Mouse (Mus musculus) forebrain, embryonic 13.5 days (tissue): ENCODE results near the gene Thnsl2. TPM values are rescaled to one million over a fixed set of nuclear protein-coding genes. Genes with fewer than 3 reads are reported as not detected.
A peak's percentile ranks its signal among the peaks of the same experiment; 100 is the strongest.

Experiments
- ATAC-seq: fragments of 200-750 bp; cut with Nextera tagmentation; 2 replicates; pipeline ENCODE4 v1.8.0; 2017
- H3K27ac ChIP-seq: fragments of 300-500 bp; sonication (generic); 2 replicates; pipeline ENCODE4 v1.5.1; 2015; ENCODE audit warnings: inconsistent platforms, mild to moderate bottlenecking, moderate library complexity
- H3K27me3 ChIP-seq: fragments of 300-500 bp; sonication (generic); 2 replicates; pipeline ENCODE4 v1.6.1; 2015; ENCODE audit warnings: mild to moderate bottlenecking, inconsistent platforms
- H3K36me3 ChIP-seq: fragments of 300-500 bp; sonication (generic); 2 replicates; pipeline ENCODE4 v1.6.1; 2015; ENCODE audit warnings: mild to moderate bottlenecking, inconsistent platforms; ENCODE audit not compliant: poor library complexity, severe bottlenecking
- H3K4me1 ChIP-seq: fragments of 300-500 bp; sonication (generic); 2 replicates; pipeline ENCODE4 v1.6.1; 2015; ENCODE audit warnings: inconsistent platforms
- H3K4me2 ChIP-seq: fragments of 300-500 bp; sonication (generic); 2 replicates; pipeline ENCODE4 v1.6.1; 2015; ENCODE audit warnings: inconsistent platforms, mild to moderate bottlenecking, moderate library complexity
- H3K4me3 ChIP-seq: fragments of 300-500 bp; sonication (generic); 2 replicates; pipeline ENCODE4 v1.5.1; 2015; ENCODE audit warnings: mild to moderate bottlenecking, inconsistent platforms
- H3K9ac ChIP-seq: fragments of 300-500 bp; sonication (generic); 2 replicates; pipeline ENCODE4 v1.6.1; 2015; ENCODE audit warnings: mild to moderate bottlenecking, inconsistent platforms
- H3K9me3 ChIP-seq: fragments of 300-500 bp; sonication (generic); replicated peaks from 2 replicates; pipeline ENCODE4 v1.6.1; 2016; ENCODE audit warnings: inconsistent platforms
- WGBS: fragments of 180-500 bp; shearing (Covaris S2); methylation state at CpG from one replicate; pipeline ENCODE4 v1.1.7; 2015; 5-methylcytosine and 5-hydroxymethylcytosine counted together
- polyA plus RNA-seq: library from polyadenylated mRNA; unstranded; fragments of >200 nt; fragmentation: Nextera tagmentation; extraction: Ambion mirVana; gene quantifications from 2 replicates; pipeline ENCODE4 v1.2.1, GENCODE M21; 2015

Gene Thnsl2
- polyA plus RNA-seq, 1 experiment from 2014 or later, result 2.9 TPM

DNA sequence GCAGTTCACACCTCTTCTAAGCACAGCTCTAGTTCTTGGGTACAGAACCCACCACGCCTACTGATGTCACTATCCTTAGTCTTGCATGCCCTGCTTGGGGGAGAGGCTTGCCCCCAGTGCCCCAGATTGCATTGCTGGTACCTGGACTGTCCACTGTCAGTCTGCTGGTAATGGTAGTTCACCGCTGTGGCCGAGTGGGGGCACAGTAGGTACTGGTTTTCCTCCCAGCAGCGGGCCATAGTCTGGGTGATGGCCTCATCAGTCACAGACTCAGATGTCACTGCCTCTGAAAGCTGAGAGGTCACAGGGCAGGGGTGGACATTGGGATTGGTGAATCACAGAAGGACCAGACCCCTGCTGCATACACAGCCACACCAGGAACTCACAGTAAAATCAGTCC, 15.2 kb downstream of the Thnsl2 start:
- H3K27me3 ChIP-seq, result no peaks in the 10 kb centered on the region
- no peak overlapping the region for H3K4me3 ChIP-seq
- H3K4me2 ChIP-seq, result no peak overlapping the region
- no peaks in the 10 kb centered on the region for H3K4me1 ChIP-seq
- 41% methylated on average over 4 of the region's 4 CpGs for WGBS
- no peaks in the 10 kb centered on the region for H3K36me3 ChIP-seq
- no peak overlapping the region for H3K27ac ChIP-seq
- no peaks in the 10 kb centered on the region for H3K9me3 ChIP-seq
- no peak overlapping the region for H3K9ac ChIP-seq
- ATAC-seq, result no peak

DNA sequence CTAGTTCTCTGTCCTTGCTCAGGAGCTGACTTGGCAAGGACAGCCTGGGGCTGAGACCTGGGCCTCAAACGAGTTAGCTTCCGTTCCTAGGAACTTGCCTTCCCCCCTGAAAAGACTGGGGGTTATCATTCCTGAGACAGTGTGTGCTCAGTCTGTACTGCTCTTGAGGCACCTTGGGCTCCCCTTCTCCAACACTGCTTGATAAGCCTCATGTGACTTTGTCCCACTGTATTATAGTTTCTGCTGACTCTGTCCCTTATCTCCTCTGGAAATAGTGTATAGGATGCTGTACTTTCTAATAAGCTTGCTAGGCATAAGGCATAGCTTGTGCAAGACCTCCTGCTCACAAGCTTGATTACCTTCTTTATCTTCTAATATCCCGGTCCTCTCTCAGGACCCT, 17.9 kb downstream of the Thnsl2 start:
- Histone ChIP-seq H3K36me3 (no peaks in the 10 kb centered on the region), H3K9ac (no peak overlapping the region), H3K4me1 (no peaks in the 10 kb centered on the region), H3K4me2 (no peak overlapping the region), H3K4me3 (no peak overlapping the region), H3K9me3 (no peaks in the 10 kb centered on the region), H3K27me3 (no peaks in the 10 kb centered on the region), H3K27ac (no peak overlapping the region)
- no peak for ATAC-seq
- 61% methylated on average over 3 of the region's 3 CpGs for WGBS

DNA sequence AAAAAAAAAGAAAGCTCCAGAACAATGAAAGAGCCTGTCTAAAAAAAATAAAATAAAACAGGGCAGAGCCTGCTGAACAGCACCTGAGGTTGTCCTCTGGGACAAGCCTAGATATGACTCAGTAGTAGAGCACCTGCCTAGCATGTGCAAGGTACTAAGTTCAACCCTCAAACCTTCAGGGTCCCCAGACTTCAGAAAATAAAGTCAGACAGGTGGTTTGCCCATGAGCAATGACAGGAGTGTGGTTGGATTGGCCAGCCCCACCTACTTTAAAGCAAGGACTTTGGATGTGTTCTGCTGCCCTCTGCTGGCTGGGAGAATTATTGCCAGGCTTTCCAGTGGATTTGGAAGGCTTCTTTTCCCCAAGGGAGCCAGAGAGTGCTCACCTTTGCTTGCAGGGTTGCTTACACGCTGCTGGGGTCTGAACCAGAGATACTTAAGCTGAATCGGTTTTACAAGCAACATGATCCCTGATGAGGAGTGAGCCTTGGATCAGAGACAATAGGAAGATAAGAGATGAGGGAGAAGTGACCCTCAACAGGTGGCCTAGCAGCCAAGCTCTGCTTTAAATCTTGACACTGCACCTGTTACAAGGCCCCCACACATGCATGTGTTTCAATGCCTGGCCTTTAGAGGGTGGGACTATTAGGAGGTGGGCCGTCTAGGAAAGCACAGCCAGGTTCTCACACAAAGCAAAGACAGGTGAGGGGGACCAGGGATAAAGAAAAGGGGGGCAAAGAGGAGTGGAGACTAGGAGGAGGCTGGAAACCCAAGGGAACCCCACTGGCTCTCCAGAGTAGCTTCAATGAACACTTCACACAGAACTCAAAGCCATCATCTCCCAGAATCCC, 19.0 kb downstream of the Thnsl2 start:
- H3K36me3 ChIP-seq, result no peaks in the 10 kb centered on the region
- ATAC-seq, result peak; percentile 82
- H3K4me3 ChIP-seq, result no peak overlapping the region
- H3K27me3 ChIP-seq, result no peaks in the 10 kb centered on the region
- H3K4me1 ChIP-seq, result no peaks in the 10 kb centered on the region
- H3K27ac ChIP-seq, result no peak overlapping the region
- H3K9me3 ChIP-seq, result no peaks in the 10 kb centered on the region
- WGBS, result 6% methylated on average over 3 of the region's 3 CpGs
- H3K4me2 ChIP-seq, result no peak overlapping the region
- no peak overlapping the region for H3K9ac ChIP-seq

DNA sequence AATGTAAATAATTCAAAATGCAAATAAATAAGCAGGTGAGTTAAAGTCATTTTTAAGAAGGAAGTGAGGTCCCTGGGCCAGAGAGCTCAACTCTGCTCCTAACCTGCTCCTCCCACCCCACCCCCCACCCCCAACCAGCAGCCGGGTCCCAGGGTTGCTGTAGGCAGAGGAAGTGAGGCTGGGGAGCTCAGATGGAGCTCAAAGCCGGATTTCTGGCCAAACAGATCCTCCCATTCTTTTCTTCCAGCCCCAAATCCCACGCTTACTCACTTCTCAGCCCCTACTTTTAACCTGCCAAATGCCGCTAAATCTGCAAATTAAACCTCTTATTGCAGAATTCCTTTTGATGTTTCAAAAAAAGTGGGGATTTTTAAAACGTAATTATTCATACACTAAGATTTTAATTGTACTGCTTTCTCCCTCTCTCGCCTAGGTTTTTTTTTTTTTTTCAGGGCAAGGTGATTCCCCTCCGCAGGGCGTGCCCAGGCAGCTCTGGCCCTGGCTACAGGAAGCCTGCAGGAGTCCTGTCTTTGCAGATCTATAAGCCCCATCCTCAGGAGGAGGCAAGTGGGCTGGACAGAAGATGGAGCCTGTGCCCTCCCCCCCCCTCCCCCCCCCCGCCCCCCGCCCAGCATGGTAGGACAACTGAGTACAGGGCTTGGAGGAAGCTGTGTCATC, 24.5 kb downstream of the Thnsl2 start:
- H3K4me2 ChIP-seq, result no peak overlapping the region
- no peaks in the 10 kb centered on the region for H3K9me3 ChIP-seq
- H3K9ac ChIP-seq, result no peak overlapping the region
- WGBS, result 9% methylated on average over 10 of the region's 10 CpGs
- H3K27ac ChIP-seq, result no peak overlapping the region
- no peaks in the 10 kb centered on the region for H3K36me3 ChIP-seq
- no peaks in the 10 kb centered on the region for H3K4me1 ChIP-seq
- no peaks in the 10 kb centered on the region for H3K27me3 ChIP-seq
- no peak for ATAC-seq
- no peak overlapping the region for H3K4me3 ChIP-seq

DNA sequence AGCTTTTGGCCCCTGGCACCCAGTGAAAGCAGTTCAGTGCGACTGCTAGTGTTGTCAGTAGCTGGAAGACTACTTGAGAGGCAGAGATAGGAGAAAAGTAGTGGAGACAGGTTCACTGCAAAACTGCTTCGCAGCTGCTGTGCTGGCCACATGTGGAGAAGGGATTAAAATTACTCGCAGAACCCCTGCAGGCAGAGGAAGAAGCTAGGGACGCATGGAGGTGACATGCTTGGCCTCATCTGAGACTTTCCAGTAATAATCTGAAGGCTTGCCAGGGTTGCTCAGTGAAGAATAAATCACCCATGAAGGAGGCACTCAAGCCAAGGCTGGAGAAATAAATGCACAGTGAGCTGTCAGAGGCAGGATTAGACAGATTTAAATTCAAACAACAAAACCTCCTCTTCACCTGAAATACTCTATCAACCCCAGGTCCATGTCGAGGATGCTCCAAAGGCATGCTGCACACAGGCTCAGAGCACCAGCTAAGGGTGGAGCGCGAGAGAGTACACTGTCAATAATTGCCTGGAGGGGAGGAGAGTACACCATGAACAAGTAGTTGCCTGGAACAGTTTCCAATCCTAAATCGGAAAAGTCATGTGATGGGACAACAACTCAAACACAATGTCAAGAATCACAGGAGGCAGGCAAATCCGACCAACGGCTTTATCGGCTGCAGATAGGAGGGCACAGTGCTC, 32.7 kb downstream of the Thnsl2 start:
- Histone ChIP-seq H3K9me3 (no peaks in the 10 kb centered on the region), H3K4me3 (no peak overlapping the region), H3K9ac (no peak overlapping the region), H3K36me3 (no peaks in the 10 kb centered on the region), H3K4me2 (no peak overlapping the region), H3K4me1 (no peaks in the 10 kb centered on the region), H3K27ac (no peak overlapping the region), H3K27me3 (no peaks in the 10 kb centered on the region)
- 61% methylated on average over 11 of the region's 11 CpGs for WGBS
- ATAC-seq, result no peak

DNA sequence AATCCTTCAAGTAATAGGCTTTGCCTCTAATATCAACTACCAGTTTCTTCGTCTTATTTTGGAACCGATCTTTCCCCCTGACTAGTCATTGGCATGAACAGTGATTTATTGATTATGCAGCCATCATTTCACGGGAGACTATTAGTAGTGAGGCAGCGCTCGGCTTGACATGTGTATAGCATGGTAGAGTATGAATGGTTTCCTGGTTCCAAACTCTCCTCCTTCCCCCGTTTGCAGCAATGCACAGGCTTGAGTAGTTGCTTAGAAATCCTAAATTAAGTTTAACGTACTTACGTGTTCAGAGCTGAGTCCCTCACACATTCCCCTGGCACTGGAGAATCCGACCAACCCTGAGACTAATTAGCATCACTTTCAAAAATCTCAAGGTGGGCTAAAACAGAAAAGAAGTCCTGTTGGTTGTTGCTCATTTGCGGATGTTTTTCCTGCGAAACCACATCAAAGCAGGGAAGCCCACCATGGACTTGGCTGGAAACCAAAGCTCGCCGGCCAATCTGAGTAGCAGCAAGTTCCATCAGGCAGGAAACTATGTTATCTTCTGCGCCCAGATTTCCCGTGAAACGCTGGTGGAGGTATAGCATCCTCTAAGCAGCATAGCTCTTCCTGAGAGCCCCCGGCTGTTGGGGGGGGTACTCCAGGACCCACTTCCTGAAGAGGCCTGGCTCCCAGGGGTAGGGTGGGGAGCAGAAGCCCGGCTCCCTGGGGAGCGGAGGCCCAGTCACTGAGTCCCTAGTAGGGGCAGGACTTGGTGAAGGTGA, 37.9 kb downstream of the Thnsl2 start:
- H3K9me3 ChIP-seq, result no peaks in the 10 kb centered on the region
- no peaks in the 10 kb centered on the region for H3K36me3 ChIP-seq

DNA sequence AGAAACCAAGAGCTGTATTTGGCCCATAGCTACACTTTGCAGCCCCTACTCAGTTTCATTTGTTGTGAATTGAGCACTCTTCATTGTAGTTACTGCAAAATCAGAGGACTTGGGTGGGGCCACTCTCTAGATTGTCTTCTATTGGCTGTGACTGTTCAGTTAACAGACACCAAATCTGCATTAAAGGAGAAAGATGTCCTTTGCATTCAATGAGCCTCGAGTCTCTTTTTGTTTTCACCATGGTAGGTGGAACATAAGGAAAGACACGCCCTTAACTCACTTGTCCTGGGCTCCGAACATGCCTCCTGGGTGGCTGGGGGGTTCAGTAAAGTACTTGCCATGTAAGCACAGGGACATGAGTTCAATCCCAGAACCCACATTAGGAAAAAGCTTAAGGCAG, 48.1 kb downstream of the Thnsl2 start:
- WGBS, result 93% methylated on average over 3 of the region's 3 CpGs

More for the DNA sequence above, 37.9 kb downstream of the Thnsl2 start:
- Histone ChIP-seq H3K4me3 (no peak overlapping the region), H3K27ac (no peak overlapping the region), H3K9ac (no peak overlapping the region), H3K27me3 (no peaks in the 10 kb centered on the region), H3K4me2 (no peak overlapping the region), H3K4me1 (no peaks in the 10 kb centered on the region)
- ATAC-seq, result no peak
- WGBS, result 76% methylated on average over 19 of the region's 19 CpGs

DNA sequence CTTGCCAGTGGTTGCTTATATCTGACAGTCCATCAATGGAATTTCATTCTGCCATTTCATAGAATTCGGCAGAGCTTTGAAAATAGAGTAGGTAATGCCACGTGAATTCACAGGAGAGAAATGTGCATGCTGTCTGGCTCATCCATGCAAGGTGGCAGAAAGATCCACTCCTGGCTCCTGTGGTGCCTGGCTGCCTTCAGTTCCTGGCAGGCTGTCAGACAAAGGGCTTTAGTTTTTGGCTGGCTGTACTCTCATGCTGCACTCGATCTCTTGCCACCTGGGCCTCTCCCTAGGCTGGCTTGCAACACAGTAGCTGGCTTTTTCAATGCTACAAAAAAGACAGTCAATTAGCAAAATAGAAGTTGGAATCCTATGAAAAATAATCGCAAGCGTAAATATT, 49.5 kb downstream of the Thnsl2 start:
- ATAC-seq, result no peak
- no peak overlapping the region for H3K4me3 ChIP-seq
- no peak overlapping the region for H3K4me2 ChIP-seq
- H3K27ac ChIP-seq, result no peak overlapping the region
- no peaks in the 10 kb centered on the region for H3K9me3 ChIP-seq
- H3K9ac ChIP-seq, result no peak overlapping the region
- no peaks in the 10 kb centered on the region for H3K27me3 ChIP-seq
- no peaks in the 10 kb centered on the region for H3K4me1 ChIP-seq
- 59% methylated on average over 5 of the region's 5 CpGs for WGBS
- no peaks in the 10 kb centered on the region for H3K36me3 ChIP-seq

More for the DNA sequence above, 48.1 kb downstream of the Thnsl2 start:
- no peak for ATAC-seq
- Histone ChIP-seq H3K27ac (no peak overlapping the region), H3K4me3 (no peak overlapping the region), H3K4me2 (no peak overlapping the region), H3K9ac (no peak overlapping the region), H3K27me3 (no peaks in the 10 kb centered on the region), H3K4me1 (no peaks in the 10 kb centered on the region), H3K36me3 (no peaks in the 10 kb centered on the region), H3K9me3 (no peaks in the 10 kb centered on the region)

DNA sequence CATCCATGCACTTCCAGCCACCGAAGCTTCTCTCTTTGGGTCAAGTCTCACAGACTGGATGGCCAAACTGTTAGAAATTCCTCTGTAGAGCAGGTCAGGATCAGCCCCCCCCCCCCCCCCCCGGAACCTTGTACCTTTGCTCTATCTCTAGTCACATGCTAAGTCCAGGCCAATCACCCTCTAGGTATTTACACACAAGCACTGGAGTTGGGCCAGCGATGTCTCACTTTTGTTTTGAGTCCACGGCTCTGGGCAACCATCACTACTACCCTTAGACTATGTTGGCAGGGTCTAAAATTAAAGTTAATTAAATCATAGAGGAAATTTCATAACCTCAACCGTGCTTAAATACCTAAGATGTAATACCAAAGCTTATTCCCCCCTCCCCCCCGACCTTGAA, 50.6 kb downstream of the Thnsl2 start:
- no peak overlapping the region for H3K4me3 ChIP-seq

DNA sequence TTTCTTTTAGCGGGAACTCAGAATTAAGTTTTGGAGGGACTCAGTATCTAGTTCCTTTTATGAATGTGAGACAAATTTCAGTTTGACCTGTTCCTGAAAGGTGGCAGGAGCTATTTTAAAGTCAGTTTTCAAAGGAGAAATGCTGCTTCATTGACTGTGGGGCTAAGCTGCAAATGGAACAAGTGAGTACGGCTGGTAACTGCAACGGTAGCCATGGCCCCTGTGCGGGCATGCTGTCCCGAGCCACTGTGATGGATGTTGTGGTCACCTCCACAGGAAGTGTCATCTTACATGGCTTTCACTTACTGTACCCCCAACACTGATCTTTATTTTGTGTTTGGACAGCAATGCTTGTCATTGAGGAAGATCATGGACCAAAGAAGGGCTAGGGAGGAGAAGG, 53.8 kb downstream of the Thnsl2 start:
- no peaks in the 10 kb centered on the region for H3K4me1 ChIP-seq
- no peak overlapping the region for H3K4me2 ChIP-seq
- ATAC-seq, result no peak
- WGBS, result 90% methylated on average over 5 of the region's 5 CpGs
- no peak overlapping the region for H3K27ac ChIP-seq
- no peak overlapping the region for H3K4me3 ChIP-seq
- H3K27me3 ChIP-seq, result no peaks in the 10 kb centered on the region
- H3K9ac ChIP-seq, result no peak overlapping the region
- H3K36me3 ChIP-seq, result no peaks in the 10 kb centered on the region
- 0 out of 2 replicates have a peak, but pooled peaks cover 3% of the 10 kb centered on the region for H3K9me3 ChIP-seq

More for the DNA sequence above, 50.6 kb downstream of the Thnsl2 start:
- H3K4me1 ChIP-seq, result no peaks in the 10 kb centered on the region
- no peaks in the 10 kb centered on the region for H3K9me3 ChIP-seq
- H3K27ac ChIP-seq, result no peak overlapping the region
- ATAC-seq, result no peak
- H3K27me3 ChIP-seq, result no peaks in the 10 kb centered on the region
- H3K36me3 ChIP-seq, result no peaks in the 10 kb centered on the region
- H3K9ac ChIP-seq, result no peak overlapping the region
- H3K4me2 ChIP-seq, result no peak overlapping the region
- WGBS, result 91% methylated on average over 6 of the region's 6 CpGs

DNA sequence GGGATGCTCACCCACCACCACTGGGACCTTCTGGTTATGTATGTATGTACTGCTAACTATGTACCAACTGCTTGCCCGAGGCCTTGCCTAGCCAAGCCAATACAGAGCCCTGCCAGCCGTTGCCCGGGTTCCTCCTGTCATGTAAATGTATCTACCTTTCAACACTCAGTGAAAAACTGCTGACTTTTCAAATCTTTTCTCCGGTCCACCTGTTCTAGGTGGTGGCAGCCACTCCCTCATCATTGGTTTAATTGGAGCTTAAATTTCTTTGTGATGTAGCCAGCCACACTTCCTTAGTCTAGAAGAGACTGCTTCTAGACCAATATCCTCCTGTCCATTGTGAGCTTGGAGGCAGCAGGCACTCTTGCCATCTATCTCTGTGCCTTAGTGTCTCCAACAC, 54.5 kb downstream of the Thnsl2 start:
- ATAC-seq, result no peak
- H3K4me2 ChIP-seq, result no peak overlapping the region
- H3K9me3 ChIP-seq, result 0 out of 2 replicates have a peak, but pooled peaks cover 3% of the 10 kb centered on the region
- no peaks in the 10 kb centered on the region for H3K4me1 ChIP-seq
- 90% methylated on average over 4 of the region's 4 CpGs for WGBS
- H3K9ac ChIP-seq, result no peak overlapping the region
- no peak overlapping the region for H3K4me3 ChIP-seq
- H3K27me3 ChIP-seq, result no peaks in the 10 kb centered on the region
- no peaks in the 10 kb centered on the region for H3K36me3 ChIP-seq
- no peak overlapping the region for H3K27ac ChIP-seq
